Mouse (Mus musculus) layer of hippocampus, adult 8-10 months (tissue): Measurements from ENCODE around the gene Sufu. TPM values are rescaled to one million over a fixed set of nuclear protein-coding genes. Genes with fewer than 3 reads are reported as not detected.

Source experiments
- DNase-seq, 2 experiments: peaks; one replicate each; pipeline ENCODE4 v3.0.0; 2022; ENCODE audit warnings: low spot score in 2 of 2
- total RNA-seq, 4 experiments: library from RNA; stranded (reverse); gene quantifications; 2 replicates each; pipeline ENCODE4 v1.2.4; 2022

Gene Sufu
- total RNA-seq, 4 experiments from 2014 or later: 17.4 to 22.3 (median 19.4) TPM

DNA sequence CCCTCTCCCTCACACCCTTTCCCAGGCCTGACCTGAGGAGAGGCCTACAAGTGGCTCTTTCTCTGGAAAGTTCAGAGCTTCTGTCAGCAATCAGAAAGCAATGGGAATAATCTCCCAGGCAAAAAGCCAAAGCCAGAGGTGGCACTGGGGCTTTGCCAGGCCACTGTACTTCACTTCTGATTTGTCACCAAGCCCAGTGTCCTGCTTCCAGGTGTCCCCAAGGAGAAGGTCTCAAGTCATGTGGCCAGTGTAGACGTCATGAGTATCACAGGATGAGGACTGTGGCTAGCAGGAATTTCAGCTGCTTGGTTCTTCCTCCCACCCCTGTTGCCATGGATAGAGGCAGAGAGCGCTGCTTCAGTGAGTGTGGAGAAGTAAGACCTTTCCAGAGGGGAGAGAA lies 63.2 kb downstream of the Sufu start:
- no peak for DNase-seq

DNA sequence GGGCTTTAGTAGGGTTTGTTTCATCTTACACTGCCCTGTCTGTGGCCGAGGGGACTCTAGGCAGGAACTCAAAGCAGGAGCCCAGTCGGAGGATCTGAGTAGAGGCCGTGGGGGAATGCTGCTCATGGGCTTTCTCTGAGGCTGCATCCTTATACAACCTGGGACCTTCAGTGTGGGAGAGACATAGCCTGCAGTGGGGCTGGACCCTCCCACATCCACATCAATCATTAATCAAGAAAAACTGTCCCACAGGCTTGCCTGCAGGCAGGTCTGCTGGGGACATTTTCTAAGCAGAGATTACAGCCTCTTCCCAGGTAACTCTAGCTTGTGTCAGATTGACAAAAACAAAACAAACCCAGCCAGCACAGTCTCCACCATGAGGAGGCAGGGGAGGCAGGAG lies 65.9 kb downstream of the Sufu start:
- no peak for DNase-seq

DNA sequence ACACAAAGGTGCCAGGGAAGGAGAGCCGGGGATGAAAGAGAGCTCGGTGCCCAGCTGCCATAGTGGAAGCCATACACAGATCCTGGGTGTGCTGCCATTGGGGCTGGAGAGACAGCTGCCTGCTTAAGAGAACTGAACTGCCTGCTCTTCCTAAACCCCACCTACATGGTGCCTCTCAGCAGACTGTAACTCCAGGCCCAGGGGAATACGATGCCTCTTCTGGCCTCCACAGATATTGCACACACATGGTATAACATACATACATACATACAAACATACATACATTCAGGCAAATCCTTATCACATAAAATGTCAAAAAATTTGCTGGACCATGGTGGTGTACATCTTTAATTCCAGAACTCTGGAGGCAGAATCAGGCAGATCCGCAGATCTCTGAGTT lies 66.8 kb downstream of the Sufu start:
- no peak for DNase-seq

DNA sequence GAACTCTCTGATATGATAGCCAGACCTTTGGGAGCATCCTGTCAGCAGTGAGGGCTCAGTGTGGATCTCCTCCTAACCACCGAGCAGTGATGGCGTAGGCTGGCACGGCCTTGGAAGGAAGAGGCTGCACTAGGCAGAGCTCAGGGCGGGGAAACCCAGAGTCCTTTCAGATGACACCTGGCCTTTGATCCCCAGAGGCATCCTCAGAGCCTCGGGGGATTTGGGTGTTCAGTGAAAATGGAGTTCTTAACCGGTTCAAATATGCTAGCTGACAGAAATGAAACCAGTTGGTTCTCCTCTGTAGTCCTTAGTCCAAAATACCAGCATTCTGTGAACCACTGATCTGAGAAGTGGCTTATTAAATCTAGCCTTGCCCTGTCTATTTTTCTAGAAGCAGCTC lies 69.5 kb downstream of the Sufu start:
- no peak for DNase-seq

DNA sequence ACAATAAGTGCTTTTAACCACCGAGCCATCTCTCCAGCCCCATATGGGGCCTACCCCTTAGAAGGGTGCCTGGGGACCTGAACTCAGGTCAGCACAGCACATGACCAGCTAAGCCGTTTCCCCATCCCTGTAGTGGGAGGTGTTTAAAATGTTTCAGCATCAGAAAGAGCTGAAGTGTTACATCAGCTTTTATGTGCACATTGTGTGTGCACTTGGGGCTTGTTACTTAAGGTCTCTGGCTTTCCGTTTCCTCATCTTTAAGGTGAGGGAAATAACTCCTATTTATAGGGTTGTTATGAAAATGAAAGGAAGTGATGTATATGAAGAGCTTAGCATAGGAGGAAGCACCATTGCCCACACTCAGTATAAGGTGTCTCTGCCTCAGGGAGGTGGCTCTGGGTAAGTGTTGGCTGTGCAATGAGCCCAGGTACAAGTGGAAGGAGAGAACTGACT lies 70.4 kb downstream of the Sufu start:
- DNase-seq: no peak

DNA sequence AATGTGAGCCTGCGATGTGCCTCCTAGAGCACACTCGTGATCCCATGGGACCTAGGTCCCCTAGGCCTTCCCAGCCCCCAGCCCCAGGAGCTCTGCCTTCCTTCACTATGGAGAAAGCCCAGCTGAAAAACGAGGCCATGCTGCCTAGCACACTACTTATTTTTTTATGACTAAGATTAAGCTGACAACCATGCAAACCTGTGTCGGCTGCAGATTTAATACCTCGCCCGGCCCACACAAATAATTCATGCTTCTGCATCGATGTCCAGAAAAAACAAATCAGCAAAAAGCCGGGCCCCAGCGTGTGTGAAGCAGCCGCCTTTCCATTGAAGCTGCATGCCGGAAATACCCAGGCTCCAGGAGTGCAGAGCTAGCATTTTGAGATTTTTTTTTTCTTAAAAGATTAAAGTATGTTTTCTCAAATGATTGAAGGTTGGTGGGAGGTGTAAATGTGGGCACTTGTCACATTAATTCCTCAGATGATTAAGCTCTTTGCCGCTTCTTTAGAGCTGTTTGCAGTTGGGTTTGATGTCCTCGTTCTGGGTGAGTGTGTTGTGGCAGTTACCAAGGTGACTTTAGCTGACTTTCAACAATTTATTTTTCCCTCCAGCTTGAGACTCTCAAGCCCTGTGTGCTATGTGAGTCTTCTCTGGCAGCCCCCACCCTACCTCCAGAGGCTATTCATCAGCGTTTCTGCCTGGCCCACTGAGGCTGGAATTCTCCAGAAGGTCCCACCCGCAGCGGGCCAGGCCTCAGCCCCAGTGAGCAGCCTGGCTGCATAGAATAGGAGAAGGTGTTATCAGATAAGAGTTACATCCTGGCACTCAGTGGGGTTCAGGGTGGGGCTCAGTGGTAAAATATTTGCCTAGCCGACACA lies 73.9 kb downstream of the Sufu start:
- no peak for DNase-seq

DNA sequence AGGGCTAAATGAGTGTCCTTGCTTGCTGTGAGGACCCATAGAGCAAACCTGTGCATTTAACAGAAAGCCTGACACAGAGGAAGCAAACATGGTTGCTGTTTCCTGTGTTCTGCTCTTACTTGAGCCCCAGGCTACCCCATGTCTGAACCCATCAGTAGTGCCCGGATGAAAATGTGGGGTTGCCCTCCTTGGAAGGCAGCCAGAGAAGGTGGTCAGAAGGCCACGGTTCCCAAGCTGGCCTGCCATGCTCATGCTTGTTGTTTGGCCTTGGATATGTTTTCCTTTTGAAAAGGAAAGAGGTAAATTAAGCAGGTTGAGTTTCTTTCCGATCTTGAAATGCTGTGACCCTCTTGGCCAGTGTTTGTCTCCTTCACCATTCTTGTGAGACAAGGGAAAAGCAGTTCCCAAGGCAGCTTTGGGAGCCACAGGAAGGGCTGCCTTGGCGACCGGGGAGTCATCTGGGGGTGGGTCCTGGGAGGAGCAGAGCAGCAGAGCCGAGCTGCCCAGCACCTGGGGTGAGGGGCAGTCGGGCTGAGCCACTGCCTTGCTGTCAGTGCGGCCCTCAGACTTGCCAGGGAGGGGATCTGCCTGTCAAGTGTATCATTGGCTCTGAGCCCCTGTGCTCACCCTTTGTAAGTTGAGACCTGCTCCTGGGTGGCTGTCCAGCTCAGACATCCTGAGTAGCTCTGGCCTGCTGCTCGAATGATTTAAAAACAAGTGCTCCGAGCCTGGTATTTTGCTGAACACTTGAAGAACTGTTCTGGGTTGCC lies 74.8 kb downstream of the Sufu start:
- no peak for DNase-seq

DNA sequence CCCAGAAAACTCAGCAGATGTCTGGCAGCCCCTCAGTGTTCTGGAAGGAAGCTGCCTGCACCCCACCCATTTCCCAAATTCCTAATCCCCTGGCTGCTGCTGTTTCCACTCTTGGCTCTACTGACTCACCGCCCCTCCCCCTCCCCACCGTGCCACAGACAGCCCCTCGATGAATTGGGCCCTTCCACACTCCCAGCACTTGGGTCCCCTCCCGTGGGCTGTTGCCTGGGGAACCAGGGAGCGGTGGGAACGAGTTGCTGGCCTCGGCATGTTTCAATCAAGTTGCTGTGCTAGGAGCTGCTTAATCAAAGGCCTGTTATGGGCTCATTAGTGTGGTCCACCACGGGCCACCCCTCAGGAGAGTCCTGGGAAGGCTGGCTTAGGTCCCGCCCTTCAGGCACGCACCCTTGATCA lies 80.7 kb downstream of the Sufu start:
- peak; percentile 42 to 67 for DNase-seq

DNA sequence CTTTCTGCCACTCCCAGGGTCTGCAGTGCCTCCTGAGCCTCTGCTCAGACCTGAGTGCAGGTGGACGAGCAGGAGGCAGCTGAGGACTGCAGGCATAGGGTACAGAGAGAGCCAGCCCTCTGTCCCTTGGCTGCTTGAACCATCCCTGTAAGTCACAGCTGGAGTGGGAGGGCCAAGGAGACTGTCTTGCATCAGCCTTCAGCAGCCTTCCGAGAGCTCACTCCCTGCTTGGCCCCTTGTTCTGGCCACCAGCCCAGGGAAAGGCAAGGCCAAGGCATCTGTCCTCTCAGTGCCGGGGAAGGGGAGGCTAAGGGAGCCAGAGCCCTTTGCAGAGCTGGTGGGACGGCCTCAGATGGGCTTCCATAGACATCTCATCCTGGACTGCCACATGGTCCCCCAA lies 81.5 kb downstream of the Sufu start:
- DNase-seq: no peak

DNA sequence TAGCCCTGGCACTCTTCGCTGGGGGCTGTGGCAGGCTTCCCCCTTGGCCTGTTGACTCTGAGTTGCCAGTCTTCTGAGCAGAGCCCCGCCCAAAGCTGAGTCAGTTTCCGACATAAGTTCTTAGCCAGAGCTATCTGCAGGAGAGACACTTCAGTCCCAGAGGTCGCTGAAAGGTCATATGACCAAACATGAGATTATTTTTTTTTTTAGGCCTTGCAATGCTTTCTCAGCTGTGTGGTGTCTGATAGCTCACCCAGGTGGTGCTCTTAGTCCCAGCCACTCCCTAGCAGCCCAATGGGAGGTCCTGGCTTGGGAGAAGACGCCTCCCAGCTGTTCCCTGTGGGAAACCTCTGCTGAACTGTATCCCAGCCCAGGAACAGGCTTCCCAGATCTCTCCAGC lies 82.1 kb downstream of the Sufu start:
- no peak for DNase-seq

DNA sequence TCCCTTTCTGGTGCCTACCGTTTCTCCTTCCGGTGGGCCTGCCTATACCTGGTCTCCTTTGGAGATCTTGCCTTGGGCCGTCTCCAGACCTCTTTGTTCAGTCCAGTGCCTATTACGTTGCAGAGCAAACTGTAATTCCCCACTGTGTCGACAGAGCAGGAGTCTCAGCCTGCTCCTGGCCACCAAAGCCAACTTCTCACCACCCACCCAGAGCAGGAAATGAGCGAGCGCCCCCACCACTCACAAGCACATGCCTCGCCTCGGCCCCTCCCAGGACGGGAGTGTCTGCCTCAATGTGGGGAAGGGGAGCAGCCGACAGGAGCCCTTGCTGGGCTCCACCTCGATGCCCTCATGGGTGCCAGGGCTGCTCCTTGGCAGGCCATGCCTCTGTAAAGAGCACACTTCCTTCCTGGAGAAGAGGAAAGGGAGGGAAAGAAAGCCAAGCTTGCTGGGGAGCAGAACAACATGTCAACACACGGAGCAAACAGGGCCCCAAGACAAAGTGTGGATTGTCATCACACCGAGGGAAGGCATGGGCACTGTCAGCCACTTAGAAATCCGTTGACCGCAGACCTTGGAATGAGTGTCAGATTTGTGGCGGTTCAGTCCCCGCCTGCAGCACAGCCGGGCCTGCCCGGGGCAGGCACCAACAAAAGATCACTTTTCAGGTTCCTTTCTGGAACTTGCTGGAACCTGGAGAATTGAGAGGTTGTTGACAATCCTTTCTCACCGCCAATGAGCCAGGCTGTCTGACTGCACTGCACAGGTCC lies 82.8 kb downstream of the Sufu start:
- no peak for DNase-seq

DNA sequence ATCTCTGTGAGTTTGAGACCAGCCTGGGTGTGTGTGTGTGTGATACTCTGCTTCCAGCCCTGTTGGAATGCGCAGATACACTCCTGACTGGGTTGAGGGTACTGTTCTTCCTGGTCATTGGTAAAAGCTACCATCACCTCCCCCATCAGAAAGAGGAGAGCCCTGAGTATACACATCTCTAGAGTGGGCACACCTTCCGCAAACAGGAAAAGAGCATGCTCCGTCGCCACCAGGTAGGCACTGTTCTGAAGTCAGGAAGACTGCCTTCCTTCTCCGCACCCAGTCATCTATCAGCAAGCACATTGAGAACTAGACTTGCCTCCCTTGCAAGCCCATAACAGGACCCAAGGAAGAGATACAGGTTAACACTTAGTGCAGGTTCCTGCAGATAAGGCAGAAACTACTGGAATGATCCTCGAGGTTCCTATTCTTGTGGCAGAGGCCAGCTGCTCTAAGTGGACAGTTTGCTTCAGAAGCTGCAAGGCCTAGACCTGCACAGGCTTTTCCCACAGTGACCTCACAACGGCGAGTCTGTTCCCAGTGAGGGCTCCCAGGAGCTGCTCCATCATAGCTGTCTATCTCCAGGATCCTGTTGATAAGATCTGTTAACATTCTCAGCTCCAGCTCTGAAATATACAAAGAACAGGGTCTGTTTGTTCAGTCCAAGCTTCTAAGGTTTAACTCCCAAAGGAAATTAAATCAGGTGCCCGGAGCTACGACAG lies 84.1 kb downstream of the Sufu start:
- DNase-seq: no peak

DNA sequence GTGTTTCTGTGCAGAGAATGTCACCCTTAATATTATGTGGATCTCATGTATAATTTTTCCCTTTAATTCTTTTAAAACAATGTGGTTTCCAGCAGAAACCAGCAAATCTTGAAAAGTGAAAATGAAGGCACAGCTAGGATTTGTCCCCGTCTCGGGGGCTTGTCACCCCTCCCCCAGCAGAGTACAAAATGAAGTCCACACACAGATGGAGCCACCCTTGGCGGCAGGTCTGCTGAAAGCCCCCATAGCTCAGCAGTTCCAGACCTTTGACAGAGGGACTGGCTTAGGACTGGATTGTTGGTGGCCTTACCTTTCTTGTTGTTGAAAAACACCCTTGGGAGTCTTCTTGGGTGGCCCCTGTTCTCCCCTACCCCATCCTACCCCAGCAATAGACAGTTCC lies 84.7 kb downstream of the Sufu start:
- no peak for DNase-seq

DNA sequence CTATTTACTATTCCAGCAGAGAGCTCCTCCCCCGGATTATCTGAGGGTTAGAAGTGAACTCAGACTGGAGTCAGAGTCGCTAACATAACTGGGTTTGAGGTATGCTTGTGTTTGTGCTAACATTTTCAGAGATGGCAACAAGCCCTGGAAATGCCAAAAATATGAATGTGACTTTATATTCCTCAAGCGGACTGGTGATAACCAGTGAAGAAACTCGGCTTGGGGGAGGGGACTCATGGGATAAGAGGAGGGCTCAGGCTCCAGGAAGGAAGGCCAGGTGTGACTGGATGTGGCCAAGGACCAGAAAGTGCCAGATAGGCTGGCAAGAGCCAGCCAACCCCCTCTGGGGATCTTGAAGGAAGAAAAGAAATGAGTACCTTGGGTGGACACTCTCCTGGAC lies 85.1 kb downstream of the Sufu start:
- DNase-seq: no peak

DNA sequence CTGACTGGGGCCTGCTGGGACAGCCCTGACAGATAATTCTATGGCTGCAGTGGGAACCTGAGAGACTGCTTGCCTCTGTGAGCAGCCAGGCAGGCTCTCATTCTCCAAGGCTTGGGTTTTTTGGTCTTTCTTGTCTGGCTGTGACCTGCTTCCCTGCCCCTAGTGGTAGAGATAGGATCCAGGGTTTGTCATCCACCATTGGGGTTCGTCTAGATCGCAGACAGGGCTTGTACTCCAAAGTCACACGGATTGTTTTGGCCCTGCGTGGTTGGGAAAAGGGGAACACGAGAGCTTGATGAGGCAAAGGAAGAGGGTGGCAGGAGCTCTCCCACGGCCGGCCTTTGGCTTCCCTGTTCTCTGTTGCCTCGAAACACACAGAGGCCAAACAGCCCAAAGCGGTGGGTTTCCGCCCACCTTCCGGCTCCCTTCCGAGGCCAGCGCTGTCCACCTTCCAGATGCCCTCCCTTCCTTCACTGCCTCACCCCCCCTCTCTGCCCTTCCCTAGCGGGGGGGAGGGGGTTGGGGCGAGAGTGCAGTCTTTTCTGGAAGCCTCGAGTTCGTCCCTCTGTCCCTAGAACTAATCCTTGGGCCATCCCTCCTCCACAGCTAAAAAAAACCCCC lies 86.3 kb downstream of the Sufu start:
- no peak for DNase-seq

DNA sequence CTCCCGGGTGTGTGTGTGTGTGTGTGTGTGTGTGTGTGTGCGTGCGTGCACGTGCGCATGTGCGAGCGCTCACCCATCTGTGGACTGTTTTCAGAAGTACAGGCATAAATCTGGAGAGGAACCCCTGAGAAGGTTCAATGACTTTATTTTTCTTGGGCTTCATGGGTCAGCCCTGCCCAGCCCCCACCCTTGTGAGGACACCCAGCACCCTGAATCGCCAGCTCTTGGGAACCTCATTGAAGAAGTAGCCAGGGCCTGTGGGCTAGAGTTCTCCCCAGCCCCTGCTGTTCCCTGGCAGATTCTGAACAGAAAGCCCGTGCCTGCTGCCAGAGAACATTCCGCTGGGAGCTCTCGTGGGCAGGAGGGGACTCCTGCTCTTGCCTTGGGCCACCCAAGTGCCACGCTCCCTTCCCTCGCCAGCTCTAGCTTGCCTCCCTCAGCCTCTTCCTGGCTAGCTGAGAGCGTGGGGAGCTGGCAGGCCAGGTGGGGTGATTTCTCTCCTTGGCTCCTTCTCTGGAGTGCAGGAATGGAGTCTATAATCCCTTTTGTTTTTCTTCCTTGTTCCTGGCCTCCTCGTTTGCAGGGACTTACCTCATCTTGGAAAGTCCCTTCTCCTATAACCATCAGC lies 87.1 kb downstream of the Sufu start:
- DNase-seq: peak; percentile 57 to 58

DNA sequence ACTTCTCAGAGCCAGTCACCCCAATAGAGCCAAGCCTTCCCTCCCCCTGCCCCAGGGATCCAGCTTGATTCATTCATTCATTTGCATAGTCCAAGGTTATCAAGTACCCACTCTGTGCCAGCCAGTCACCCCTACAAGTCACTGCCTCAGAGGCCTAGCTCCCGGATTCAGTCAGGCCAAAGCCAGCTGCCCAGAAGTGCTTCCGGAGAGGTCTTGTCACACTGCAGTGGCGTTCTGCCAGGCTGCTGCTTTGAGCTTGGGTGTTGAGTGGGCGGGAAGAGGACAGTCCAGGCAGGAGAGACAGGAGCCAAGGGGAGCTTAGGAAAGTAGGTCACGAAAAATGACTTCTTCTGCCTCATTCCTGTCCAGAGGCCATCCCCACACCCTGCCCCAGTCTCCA lies 87.8 kb downstream of the Sufu start:
- no peak for DNase-seq

DNA sequence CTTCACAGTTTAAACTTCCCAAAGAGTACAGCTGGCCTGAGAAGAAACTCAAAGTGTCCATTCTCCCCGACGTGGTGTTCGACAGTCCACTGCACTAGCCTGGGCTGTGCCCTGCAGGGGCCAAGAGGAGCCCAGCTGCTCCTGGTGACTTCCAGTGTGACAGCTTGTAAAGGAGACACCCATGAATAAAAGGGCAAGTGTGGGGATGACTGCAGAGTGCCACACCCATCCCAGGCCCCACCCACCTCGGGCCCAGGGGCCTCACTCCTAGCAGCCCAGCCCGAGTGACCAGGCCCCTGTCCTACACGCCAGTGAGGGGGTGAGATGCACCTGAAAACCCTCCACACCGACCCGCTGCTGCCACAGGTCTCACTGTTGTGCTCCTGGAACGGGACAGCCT lies 89.2 kb downstream of the Sufu start:
- DNase-seq: no peak

DNA sequence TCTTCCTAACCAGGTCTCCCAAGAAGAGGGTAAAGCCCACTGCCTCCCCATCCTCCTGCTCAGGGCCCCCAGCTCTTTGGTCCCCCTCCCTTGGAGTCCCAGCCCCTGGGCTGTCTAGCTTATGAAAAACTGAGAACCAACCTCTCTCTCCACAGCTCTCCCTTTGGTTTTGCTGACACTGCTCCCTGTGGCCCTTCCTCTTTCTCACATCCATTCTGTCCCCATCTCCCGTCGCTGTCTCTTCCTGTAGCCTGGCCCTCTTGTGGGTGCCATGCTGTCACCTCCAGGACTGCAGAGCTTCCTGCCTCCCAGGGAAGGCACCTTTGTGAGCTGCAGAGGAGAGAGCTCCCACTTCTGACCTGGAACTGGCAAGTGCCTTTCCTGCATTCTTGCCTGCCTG lies 90.0 kb downstream of the Sufu start:
- no peak for DNase-seq

DNA sequence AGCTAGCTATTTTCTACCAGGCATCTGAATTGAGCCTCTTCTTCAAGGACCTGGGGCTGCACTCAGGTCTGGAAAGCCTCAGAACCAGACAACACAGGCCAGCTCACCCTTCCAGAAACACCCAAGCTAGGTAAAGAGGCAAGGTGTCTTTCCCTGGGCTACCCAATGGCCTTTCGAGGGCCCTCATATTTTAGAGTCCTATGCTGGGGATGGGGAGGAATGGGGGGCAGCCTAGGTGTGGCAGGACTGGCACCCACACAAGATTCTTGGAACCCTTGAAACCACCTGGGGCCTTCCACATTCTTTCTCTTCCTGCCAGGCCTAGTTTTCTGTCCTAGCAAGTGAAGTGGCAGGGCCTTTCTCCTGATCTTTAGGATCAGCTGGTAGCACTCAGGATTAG lies 92.8 kb downstream of the Sufu start:
- DNase-seq: no peak
